Mouse (Mus musculus) hematopoietic stem cell, adult 5-6 weeks (primary cell): ENCODE results near the gene Lrp10. TPM values are rescaled to one million over a fixed set of nuclear protein-coding genes. Genes with fewer than 3 reads are reported as not detected.

Source experiments
- ATAC-seq, 2 experiments: fragments of 125-278 bp in 1 of 2; replicated peaks in 1 of 2; 2 replicates each; pipeline ENCODE4 v1.8.0; 2016 to 2017; ENCODE audit warnings: inconsistent platforms in 2 of 2, mild to moderate bottlenecking in 2 of 2, moderate number of reproducible peaks in 2 of 2, low read depth in 1 of 2, moderate TSS enrichment in 1 of 2; ENCODE audit not compliant: low FRiP score in 2 of 2, poor library complexity in 2 of 2, severe bottlenecking in 2 of 2, insufficient read depth in 1 of 2, low TSS enrichment in 1 of 2
- total RNA-seq: library from RNA; stranded (forward); fragments of 172-1452, 232-1000 nt; gene quantifications from 2 replicates; pipeline ENCODE4 v1.2.3, GENCODE M21; 2017

The Lrp10 gene
- total RNA-seq, 1 experiment from 2014 or later = 20.5 TPM

GRCm38 (mm10) chr14:54493236-54493635 lies 29.3 kb downstream of the Lrp10 start:
- ATAC-seq = no peak

DNA sequence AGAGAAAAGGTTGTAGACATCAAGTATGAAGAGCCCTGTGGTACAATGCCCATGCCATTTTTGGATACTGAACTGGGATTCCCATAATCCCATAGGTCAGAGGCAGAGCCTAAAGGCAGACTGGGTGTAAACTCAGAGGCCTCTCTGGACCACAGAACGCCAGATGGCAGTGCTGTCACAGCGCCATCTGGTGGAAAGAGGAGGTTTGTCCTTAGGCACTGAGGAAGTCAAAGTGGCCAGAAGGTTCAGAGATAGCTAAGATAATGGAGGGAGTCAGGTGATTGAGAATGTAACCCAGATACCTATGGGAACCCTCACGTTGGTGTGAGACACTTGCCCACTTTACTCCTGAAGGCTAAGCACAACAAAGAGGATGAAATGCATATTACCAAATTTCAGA lies 30.3 kb downstream of the Lrp10 start:
- peak; percentile 83 to 85 for ATAC-seq

DNA sequence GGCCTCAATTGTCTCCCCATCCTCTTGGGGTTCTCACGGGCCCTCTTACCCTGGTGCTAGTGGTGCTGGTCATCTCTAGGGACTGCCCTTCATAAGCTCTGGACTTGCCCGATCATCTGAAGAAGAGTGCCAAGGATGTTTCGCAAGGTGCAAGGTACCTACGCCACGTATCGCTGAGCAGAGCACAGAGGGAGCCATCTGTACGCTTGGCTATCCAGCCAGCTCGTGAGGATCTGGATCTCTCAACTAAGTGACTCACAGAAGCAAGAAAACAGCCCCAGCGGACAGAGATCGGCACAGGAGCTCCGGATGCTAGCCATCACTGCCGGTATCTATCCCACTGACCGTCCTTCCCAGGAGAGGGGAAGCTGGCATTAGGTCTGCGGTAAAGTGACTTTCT lies 32.8 kb downstream of the Lrp10 start:
- no peak for ATAC-seq

DNA sequence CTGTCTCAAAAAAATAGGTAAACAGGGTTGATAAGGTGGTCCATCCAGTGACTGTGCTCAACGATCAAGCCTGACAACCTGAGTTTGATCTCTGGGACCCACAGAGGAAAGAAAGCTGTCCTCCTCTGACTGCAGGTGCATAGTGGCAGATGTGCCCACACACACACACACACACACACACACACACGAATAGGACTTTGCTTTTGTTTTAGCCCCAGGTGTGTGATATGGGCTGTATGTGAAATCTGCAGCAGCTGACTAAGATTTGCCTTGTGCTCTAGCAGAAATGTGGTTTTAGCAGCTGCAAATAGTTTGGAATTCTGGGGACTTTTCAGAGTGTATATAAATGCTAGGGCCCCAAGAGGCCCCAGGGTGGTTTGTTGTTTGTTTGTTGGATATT lies 35.4 kb downstream of the Lrp10 start:
- ATAC-seq = no peak

DNA sequence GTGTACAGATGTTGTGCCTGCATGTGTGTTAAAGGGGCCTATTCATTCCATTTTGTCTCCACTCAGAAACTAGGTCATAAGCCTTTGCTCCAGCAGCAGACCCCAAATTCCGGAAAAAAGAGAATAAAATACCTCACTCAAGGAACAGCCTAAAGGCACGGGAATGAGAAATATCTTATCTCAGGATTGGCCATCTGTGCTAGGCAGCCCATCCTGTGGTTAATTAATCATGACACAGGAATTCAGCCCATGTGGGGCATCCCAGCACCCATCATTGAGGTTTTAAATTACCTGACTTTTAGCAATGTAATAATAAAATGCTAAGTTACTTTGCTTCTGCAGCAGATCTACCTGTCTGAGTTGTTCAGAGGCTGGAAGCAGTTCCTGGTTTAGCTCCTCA lies 37.4 kb downstream of the Lrp10 start:
- ATAC-seq = no peak

DNA sequence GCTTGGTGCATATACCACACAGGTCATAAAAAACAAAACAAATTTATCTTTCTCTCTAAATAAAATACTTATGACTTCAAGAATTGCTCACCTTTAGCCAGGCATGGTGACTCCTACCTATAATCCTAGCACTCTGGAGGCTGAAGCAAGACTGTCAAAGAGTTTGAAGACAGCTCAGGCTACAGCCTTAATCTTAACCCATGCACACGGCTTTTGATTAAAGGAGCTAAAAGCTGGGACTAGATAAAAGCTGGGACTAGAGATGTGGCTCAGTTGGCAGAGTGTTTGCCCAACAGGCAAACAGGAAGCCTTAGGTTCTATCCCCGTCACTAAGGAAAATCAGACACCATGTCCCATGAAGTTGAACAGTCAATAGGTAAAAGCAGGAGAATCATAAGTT lies 39.2 kb downstream of the Lrp10 start:
- no peak for ATAC-seq

GRCm38 (mm10) chr14:54509774-54510173 lies 45.8 kb downstream of the Lrp10 start:
- no peak for ATAC-seq

DNA sequence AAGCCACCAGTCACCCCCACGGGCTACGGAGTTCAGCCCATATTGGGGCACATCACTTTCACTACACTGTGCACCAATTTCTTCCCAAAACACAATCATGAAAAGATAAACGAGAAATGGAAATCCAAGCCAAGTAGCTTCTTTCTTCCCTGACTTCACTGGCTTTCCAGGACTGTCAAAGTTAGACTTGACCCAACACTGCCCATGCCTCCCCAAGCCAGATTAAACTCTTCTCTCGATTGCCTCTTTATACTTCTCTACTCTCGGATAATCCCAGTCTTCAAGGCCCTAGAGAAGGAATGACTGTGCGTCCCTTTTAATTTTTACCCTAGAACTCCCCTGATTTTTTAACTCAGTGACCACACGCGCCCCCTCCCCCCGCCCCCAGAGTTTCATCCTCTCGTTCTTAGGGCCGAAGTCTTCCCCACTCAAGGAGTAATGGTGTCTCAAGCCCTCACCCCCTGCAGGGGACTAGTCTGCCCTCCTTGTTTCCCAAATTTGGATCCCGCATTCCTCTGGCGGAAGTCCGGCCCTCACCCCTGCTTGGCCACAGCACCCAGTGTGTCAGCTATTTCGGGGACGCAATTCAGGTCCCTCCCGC lies 52.9 kb downstream of the Lrp10 start:
- ATAC-seq = no peak

Other genes with a start within 250 kb of the Lrp10 start
- 74.8 and 92.1 TPM in 2 replicates for gene Dad1, start 210.0 kb upstream of the Lrp10 start, total RNA-seq
- 43.5 and 53.3 TPM in 2 replicates for gene Abhd4, start 209.9 kb upstream of the Lrp10 start, total RNA-seq
- 0.13 TPM in 1 of 2 replicates, not detected in the other for gene Olfr49, start 179.2 kb upstream of the Lrp10 start, total RNA-seq
- gene Oxa1l, start 103.3 kb upstream of the Lrp10 start, total RNA-seq = 30.6 and 30.7 TPM in 2 replicates
- gene Slc7a7, start 46.4 kb upstream of the Lrp10 start, total RNA-seq = 1.9 and 3.5 TPM in 2 replicates
- 103 and 131 TPM in 2 replicates for gene Mrpl52, start 37.2 kb upstream of the Lrp10 start, total RNA-seq
- 6.5 and 7.5 TPM in 2 replicates for gene Mmp14, start 32.5 kb upstream of the Lrp10 start, total RNA-seq
- 1.8 and 2.5 TPM in 2 replicates for gene Rem2, start 12.0 kb downstream of the Lrp10 start, total RNA-seq
- 52.4 and 53.1 TPM in 2 replicates for gene Prmt5, start 53.4 kb downstream of the Lrp10 start, total RNA-seq
- 68.6 and 76.0 TPM in 2 replicates for gene Haus4, start 90.5 kb downstream of the Lrp10 start, total RNA-seq
- gene Ajuba, start 113.4 kb downstream of the Lrp10 start, total RNA-seq = 0.74 and 1.3 TPM in 2 replicates
- 3.8 and 15.3 TPM in 2 replicates for gene 4931414P19Rik, start 141.9 kb downstream of the Lrp10 start, total RNA-seq
- gene Psmb5, start 153.9 kb downstream of the Lrp10 start, total RNA-seq = 27.2 and 41.8 TPM in 2 replicates
- gene Psmb11, start 157.3 kb downstream of the Lrp10 start, total RNA-seq = not detected in 2 replicates
- gene Gm17606, start 176.8 kb downstream of the Lrp10 start, total RNA-seq = not detected in 2 replicates
- gene Cdh24, start 177.2 kb downstream of the Lrp10 start, total RNA-seq = 1.4 and 2.3 TPM in 2 replicates
- 34.8 and 47.8 TPM in 2 replicates for gene 1700123O20Rik, start 222.1 kb downstream of the Lrp10 start, total RNA-seq
- gene Acin1, start 222.8 kb downstream of the Lrp10 start, total RNA-seq = 261 and 357 TPM in 2 replicates
- gene Gm29776, start 234.7 kb downstream of the Lrp10 start, total RNA-seq = 1.1 TPM in 1 of 2 replicates, not detected in the other
- 11.4 and 25.4 TPM in 2 replicates for gene Cebpe, start 248.0 kb downstream of the Lrp10 start, total RNA-seq